Mouse (Mus musculus) testis, adult 2 months (tissue): ENCODE results near the gene Tet2.

Source experiments
- CTCF ChIP-seq: fragments of 200-500 bp; IDR thresholded peaks from 2 replicates; pipeline ENCODE4 v1.5.1; 2012; ENCODE audit warnings: low read depth, mild to moderate bottlenecking, inconsistent platforms, low read length, moderate library complexity; ENCODE audit not compliant: control insufficient read depth, insufficient read depth, insufficient replicate concordance
- POLR2A ChIP-seq: fragments of 200-500 bp; IDR thresholded peaks from 2 replicates; pipeline ENCODE4 v1.6.1; 2012; ENCODE audit warnings: low read depth, mild to moderate bottlenecking, inconsistent platforms, low read length, moderate library complexity; ENCODE audit not compliant: control insufficient read depth

DNA sequence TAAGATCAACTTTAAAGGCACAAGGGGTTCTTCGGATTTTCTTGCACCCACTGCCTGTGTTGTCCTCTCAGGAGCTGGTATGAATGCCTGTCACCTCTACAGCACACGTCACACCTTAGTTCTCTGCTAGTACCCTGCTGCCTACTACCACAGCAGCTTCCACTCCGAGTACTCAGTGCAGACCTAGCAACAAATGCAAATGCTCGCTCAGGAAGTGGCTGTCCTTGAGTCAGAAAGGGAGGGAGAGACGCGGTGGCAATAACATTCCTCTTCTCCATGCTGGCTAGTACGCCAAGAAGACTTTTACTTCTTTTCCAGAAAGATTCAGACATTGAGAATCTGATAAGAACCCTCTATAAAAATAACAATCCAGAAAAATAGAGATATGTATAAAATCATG, 31.5 kb downstream of the Tet2 start:
- TF ChIP-seq POLR2A: no peak
- no peak for TF ChIP-seq CTCF
